12 mouse cellular contexts compared by ENCODE assay signal in genomic region chr13:37560387-37560786, GRCm38 (mm10).
DNase-seq lines count a peak whose midpoint lies in the region; ATAC-seq and TF ChIP-seq lines count a peak whose summit lies in the region.
"Had no signal": no experiment of that assay in that cellular context is flagged by ENCODE, and none has a peak within 500 bp of the region (broad histone marks: within the 10 kb centered on the region; RNA-seq: fewer than 3 reads in every experiment).

No protein-coding gene starts in this region.

- no peaks in the 10 kb centered on the region for H3K4me1 ChIP-seq in forebrain, postnatal 0 days (ENCODE audit: insufficient read depth)
- no peaks in the 10 kb centered on the region; the same call in 1 of the 2 replicates for H3K4me1 ChIP-seq in forebrain, embryonic 11.5 days (replicated peaks; ENCODE audit: control insufficient read depth, insufficient read depth, low read length)
- peaks cover 12% of the 10 kb centered on the region for H3K4me1 ChIP-seq in liver, adult 2 months (ENCODE audit: control insufficient read depth, insufficient read depth, low read length)
- H3K4me1 ChIP-seq in liver, embryonic 11.5 days (replicated peaks; ENCODE audit: control insufficient read depth, insufficient read depth, low read length) = peaks cover 23% of the 10 kb centered on the region
- peaks cover 34% of the 10 kb centered on the region for H3K4me1 ChIP-seq in embryonic facial prominence, embryonic 15.5 days
- H3K4me1 ChIP-seq in limb, embryonic 14.5 days (ENCODE audit: control insufficient read depth, insufficient read depth, low read length) = peaks cover 35% of the 10 kb centered on the region

- no peaks in the 10 kb centered on the region for H3K36me3 ChIP-seq in forebrain, postnatal 0 days (ENCODE audit: insufficient read depth)
- no peaks in the 10 kb centered on the region for H3K36me3 ChIP-seq in forebrain, embryonic 11.5 days (ENCODE audit: control insufficient read depth, insufficient read depth, low read length)
- no peaks in the 10 kb centered on the region for H3K36me3 ChIP-seq in liver, adult 2 months (ENCODE audit: control insufficient read depth, insufficient read depth, low read length)
- no peaks in the 10 kb centered on the region for H3K36me3 ChIP-seq in liver, embryonic 11.5 days (ENCODE audit: control insufficient read depth, insufficient read depth, low read length)
- no peaks in the 10 kb centered on the region for H3K36me3 ChIP-seq in embryonic facial prominence, embryonic 15.5 days
- no peaks in the 10 kb centered on the region for H3K36me3 ChIP-seq in limb, embryonic 14.5 days (ENCODE audit: control insufficient read depth, insufficient read depth, low read length)

- H3K79me2 ChIP-seq in liver, adult 2 months (ENCODE audit: control insufficient read depth, insufficient read depth, low read length) = no peaks in the 10 kb centered on the region

- no peak for DNase-seq in forebrain, postnatal 0 days
- DNase-seq in forebrain, embryonic 11.5 days (ENCODE audit: low spot score) = no peak
- DNase-seq in liver, adult 2 months (ENCODE audit: extremely low read depth, low read depth, low spot score) = peak; percentile 21
- DNase-seq in liver, embryonic 11.5 days (ENCODE audit: low spot score) = no peak
- DNase-seq in limb, embryonic 14.5 days (ENCODE audit: low spot score) = peak; percentile 66
- DNase-seq in frontal cortex, postnatal 14 days (ENCODE audit: low spot score in 2 of 2) = no peak
- DNase-seq in cerebellum, adult 11 months = no peak
- DNase-seq: cerebellum, adult 11-12 months; layer of hippocampus, postnatal 36 days; lung, postnatal 36 days had no signal

- H3K27ac ChIP-seq in forebrain, postnatal 0 days (ENCODE audit: low read depth, low read length) = no peak overlapping the region
- H3K27ac ChIP-seq in forebrain, embryonic 11.5 days (ENCODE audit: low read depth, low read length) = no peak overlapping the region
- H3K27ac ChIP-seq in liver, adult 2 months (replicated peaks; ENCODE audit: insufficient read depth, low read depth, low read length) = no peak overlapping the region
- no peak overlapping the region for H3K27ac ChIP-seq in liver, embryonic 11.5 days (ENCODE audit: low read depth, low read length)
- no peak overlapping the region for H3K27ac ChIP-seq in embryonic facial prominence, embryonic 15.5 days (replicated peaks)
- H3K27ac ChIP-seq in limb, embryonic 14.5 days (replicated peaks; ENCODE audit: low read depth, low read length) = 0 out of 2 replicates have a peak overlapping the region, but pooled peaks have one; percentile 50

- no peak for TF ChIP-seq CTCF in forebrain, postnatal 0 days (IDR thresholded peaks at IDR 0.05; ENCODE audit: low read depth)
- no peak for TF ChIP-seq CTCF in liver, adult 2 months (IDR thresholded peaks at IDR 0.05; ENCODE audit: low read depth, low read length)

- peak; percentile 36; the same call in 1 of the 2 replicates for ATAC-seq in forebrain, postnatal 0 days
- no peak for ATAC-seq in forebrain, embryonic 11.5 days (replicated peaks; ENCODE audit: low FRiP score)
- ATAC-seq in liver, embryonic 11.5 days (replicated peaks; ENCODE audit: low FRiP score) = no peak
- ATAC-seq in embryonic facial prominence, embryonic 15.5 days (ENCODE audit: insufficient number of reproducible peaks, low FRiP score, low TSS enrichment, low read depth) = peak; percentile 36; the same call in 1 of the 2 replicates
- ATAC-seq in limb, embryonic 14.5 days (ENCODE audit: low FRiP score, low read depth) = peak; percentile 63; the same call in 1 of the 2 replicates

- WGBS in forebrain, postnatal 0 days = 46% methylated on average over 9 of the region's 9 CpGs
- 59% methylated on average over 9 of the region's 9 CpGs for WGBS in forebrain, embryonic 11.5 days
- WGBS in liver, adult 2 months = 54% methylated on average over 9 of the region's 9 CpGs
- WGBS in liver, embryonic 11.5 days = 50% methylated on average over 9 of the region's 9 CpGs
- WGBS in embryonic facial prominence, embryonic 15.5 days = 31% methylated on average over 9 of the region's 9 CpGs
- WGBS in limb, embryonic 14.5 days = 13% methylated on average over 9 of the region's 9 CpGs

- no peaks in the 10 kb centered on the region for H3K27me3 ChIP-seq in forebrain, postnatal 0 days (ENCODE audit: insufficient read depth, low read length)
- no peaks in the 10 kb centered on the region for H3K27me3 ChIP-seq in forebrain, embryonic 11.5 days (ENCODE audit: control insufficient read depth, insufficient read depth, low read length)
- H3K27me3 ChIP-seq in liver, adult 2 months (ENCODE audit: control insufficient read depth, insufficient read depth, low read length) = no peaks in the 10 kb centered on the region
- no peaks in the 10 kb centered on the region for H3K27me3 ChIP-seq in liver, embryonic 11.5 days (replicated peaks; ENCODE audit: control insufficient read depth, insufficient read depth, low read length)
- no peaks in the 10 kb centered on the region for H3K27me3 ChIP-seq in embryonic facial prominence, embryonic 15.5 days
- no peaks in the 10 kb centered on the region for H3K27me3 ChIP-seq in limb, embryonic 14.5 days (ENCODE audit: control insufficient read depth, insufficient read depth, low read length)

- H3K4me2 ChIP-seq in forebrain, postnatal 0 days (ENCODE audit: low read depth) = no peak overlapping the region
- H3K4me2 ChIP-seq in forebrain, embryonic 11.5 days (ENCODE audit: low read depth, low read length, severe bottlenecking) = no peak overlapping the region
- H3K4me2 ChIP-seq in liver, embryonic 11.5 days = no peak overlapping the region
- H3K4me2 ChIP-seq in embryonic facial prominence, embryonic 15.5 days (replicated peaks) = 0 out of 2 replicates have a peak overlapping the region, but pooled peaks have one; percentile 10
- no peak overlapping the region for H3K4me2 ChIP-seq in limb, embryonic 14.5 days (replicated peaks; ENCODE audit: low read depth, low read length, severe bottlenecking)

- H3K4me3 ChIP-seq in forebrain, postnatal 0 days (ENCODE audit: low read depth, low read length) = no peak overlapping the region
- no peak overlapping the region for H3K4me3 ChIP-seq in forebrain, embryonic 11.5 days (ENCODE audit: low read depth, low read length)
- no peak overlapping the region for H3K4me3 ChIP-seq in liver, adult 2 months (ENCODE audit: insufficient read depth, low read depth, low read length)
- H3K4me3 ChIP-seq in liver, embryonic 11.5 days (ENCODE audit: low read depth, low read length) = no peak overlapping the region
- H3K4me3 ChIP-seq in embryonic facial prominence, embryonic 15.5 days (replicated peaks) = no peak overlapping the region
- no peak overlapping the region for H3K4me3 ChIP-seq in limb, embryonic 14.5 days (replicated peaks; ENCODE audit: low read length)
- H3K4me3 ChIP-seq: erythroblast, embryonic 14.5 days had no signal

- no peak overlapping the region for H3K9ac ChIP-seq in forebrain, postnatal 0 days
- no peak overlapping the region for H3K9ac ChIP-seq in forebrain, embryonic 11.5 days (ENCODE audit: low read length)
- no peak overlapping the region for H3K9ac ChIP-seq in liver, adult 2 months (ENCODE audit: low read depth, low read length)
- H3K9ac ChIP-seq in liver, embryonic 11.5 days (ENCODE audit: low read depth, low read length) = no peak overlapping the region
- no peak overlapping the region for H3K9ac ChIP-seq in embryonic facial prominence, embryonic 15.5 days
- no peak overlapping the region for H3K9ac ChIP-seq in limb, embryonic 14.5 days (ENCODE audit: low read depth, low read length, severe bottlenecking)

- no peaks in the 10 kb centered on the region for H3K9me3 ChIP-seq in forebrain, postnatal 0 days (ENCODE audit: low read length)
- H3K9me3 ChIP-seq in forebrain, embryonic 11.5 days (ENCODE audit: control insufficient read depth, low read length) = no peaks in the 10 kb centered on the region
- H3K9me3 ChIP-seq in liver, embryonic 11.5 days (ENCODE audit: control insufficient read depth, low read length) = no peaks in the 10 kb centered on the region
- H3K9me3 ChIP-seq in embryonic facial prominence, embryonic 15.5 days (replicated peaks) = no peaks in the 10 kb centered on the region
- H3K9me3 ChIP-seq in limb, embryonic 14.5 days (ENCODE audit: control insufficient read depth, low read length) = no peaks in the 10 kb centered on the region

- TF ChIP-seq POLR2A in liver, adult 2 months (IDR thresholded peaks at IDR 0.05; ENCODE audit: extremely low read depth, insufficient read depth, low read length) = no peak
- no peak for TF ChIP-seq POLR2A in limb, embryonic 14.5 days (IDR thresholded peaks at IDR 0.05; ENCODE audit: borderline replicate concordance, extremely low read depth, insufficient read depth, insufficient read length)

Comparison
In these comparisons a context has a peak if more than half of its experiments do, and no peak if none do; other contexts are left out.
1. ATAC-seq: peak in forebrain, postnatal 0 days (single experiment), embryonic facial prominence, embryonic 15.5 days (single experiment) and limb, embryonic 14.5 days (single experiment); none in forebrain, embryonic 11.5 days (single experiment) and liver, embryonic 11.5 days (single experiment).
2. DNase-seq: peak in liver, adult 2 months (single experiment) and limb, embryonic 14.5 days (single experiment); none in forebrain, postnatal 0 days (single experiment), forebrain, embryonic 11.5 days (single experiment), liver, embryonic 11.5 days (single experiment), frontal cortex, postnatal 14 days (0 of 2) and cerebellum, adult 11 months (single experiment).